Comparison of ENCODE assay signal across 33 mouse cellular contexts in genomic region chr5:113955691-113956090, GRCm38 (mm10). TPM values are rescaled to one million over a fixed set of nuclear protein-coding genes. Genes with fewer than 3 reads are reported as not detected.
"Had no signal": no experiment of that assay in that cellular context is flagged by ENCODE, and none has a peak within 500 bp of the region (broad histone marks: within the 10 kb centered on the region; RNA-seq: fewer than 3 reads in every experiment).

No protein-coding gene starts in this region.

- H3K4me3 ChIP-seq: heart, adult 2 months; heart, embryonic 13.5 days; hindbrain, embryonic 13.5 days; hindbrain, embryonic 15.5 days; kidney, embryonic 15.5 days; limb, embryonic 10.5 days; limb, embryonic 12.5 days had no signal

- H3K9me3 ChIP-seq: heart, embryonic 13.5 days; hindbrain, embryonic 13.5 days; hindbrain, embryonic 15.5 days; kidney, embryonic 15.5 days; limb, embryonic 10.5 days; limb, embryonic 12.5 days had no signal

- DNase-seq: gastrocnemius, postnatal 14 days; gastrocnemius, postnatal 36 days; heart, adult 11 months; heart, adult 2 months; heart, postnatal 14 days; heart, postnatal 36 days; kidney, adult 2 months; kidney, adult 9 months; kidney, postnatal 14 days; kidney, postnatal 36 days; layer of hippocampus, adult 9-11 months; layer of hippocampus, postnatal 36 days; liver had no signal

- H3K27ac ChIP-seq: heart, embryonic 13.5 days; hindbrain, embryonic 13.5 days; hindbrain, embryonic 15.5 days; hindbrain, postnatal 0 days; kidney, embryonic 15.5 days; kidney, postnatal 0 days; limb, embryonic 10.5 days; limb, embryonic 12.5 days had no signal

- H3K4me2 ChIP-seq: heart, embryonic 11.5 days; heart, embryonic 13.5 days; hindbrain, embryonic 13.5 days; hindbrain, embryonic 15.5 days; kidney, embryonic 15.5 days; limb, embryonic 12.5 days; liver, embryonic 11.5 days had no signal

- H3K27me3 ChIP-seq: heart, embryonic 13.5 days; hindbrain, embryonic 13.5 days; hindbrain, embryonic 15.5 days; kidney, embryonic 15.5 days; limb, embryonic 12.5 days had no signal

- H3K9ac ChIP-seq: heart, embryonic 13.5 days; hindbrain, embryonic 13.5 days; hindbrain, embryonic 15.5 days; kidney, embryonic 15.5 days; limb, embryonic 12.5 days had no signal

RNA-seq across cellular contexts. Expression of gene Dao, which starts 47.8 kb away (rescaled TPM):
- total RNA-seq: gastrocnemius, adult 18-20 months; gastrocnemius, adult 8-10 months; gastrocnemius, postnatal 14 days; gastrocnemius, postnatal 36 days; heart, adult 2 months; heart, postnatal 14 days; heart, postnatal 36 days; hematopoietic stem cell, adult 5-6 weeks; layer of hippocampus, adult 18-20 months; layer of hippocampus, postnatal 14 days; left cerebral cortex, adult 18-20 months; left cerebral cortex, postnatal 10 days; left cerebral cortex, postnatal 25 days had no signal
- polyA plus RNA-seq: heart, adult 2 months; heart, embryonic 11.5 days; heart, embryonic 13.5 days; heart, embryonic 16.5 days; hindbrain, embryonic 11.5 days; hindbrain, embryonic 13.5 days; limb, embryonic 10.5 days; limb, embryonic 12.5 days; liver, embryonic 11.5 days had no signal
